Mouse (Mus musculus): ENCODE data around the gene Homer3.
A peak's percentile ranks its signal among the peaks of the same experiment; 100 is the strongest.

Gene Homer3

GRCm38 (mm10) chr8:70332878-70333202, 50.2 kb downstream of the Homer3 start:
- no peak for DNase-seq (ENCODE audit: low read depth, low spot score)

- no peak for DNase-seq (ENCODE audit: low read depth, low spot score)
Observed at GRCm38 (mm10) chr8:70338931-70339330, 56.3 kb downstream of the Homer3 start.

- DNase-seq (ENCODE audit: low read depth, low spot score): no peak
Observed at GRCm38 (mm10) chr8:70340659-70341058, 58.0 kb downstream of the Homer3 start.

GRCm38 (mm10) chr8:70342007-70342406, 59.4 kb downstream of the Homer3 start:
- DNase-seq (ENCODE audit: low read depth, low spot score): no peak

- no peak for DNase-seq (ENCODE audit: low read depth, low spot score)
Observed at GRCm38 (mm10) chr8:70343076-70343475, 60.4 kb downstream of the Homer3 start.

GRCm38 (mm10) chr8:70343696-70344095, 61.1 kb downstream of the Homer3 start:
- peak; percentile 60 for DNase-seq (ENCODE audit: low read depth, low spot score)

Data from R1 (cell line).